Mouse (Mus musculus): Measurements from ENCODE around the gene Il17d. TPM values are rescaled to one million over a fixed set of nuclear protein-coding genes. Genes with fewer than 3 reads are reported as not detected.
A peak's percentile ranks its signal among the peaks of the same experiment; 100 is the strongest.

Gene Il17d
- polyA plus RNA-seq (2016; fragmentation: Nextera tagmentation; extraction: Ambion mirVana): 4.3 and 4.9 TPM in 2 replicates

DNA sequence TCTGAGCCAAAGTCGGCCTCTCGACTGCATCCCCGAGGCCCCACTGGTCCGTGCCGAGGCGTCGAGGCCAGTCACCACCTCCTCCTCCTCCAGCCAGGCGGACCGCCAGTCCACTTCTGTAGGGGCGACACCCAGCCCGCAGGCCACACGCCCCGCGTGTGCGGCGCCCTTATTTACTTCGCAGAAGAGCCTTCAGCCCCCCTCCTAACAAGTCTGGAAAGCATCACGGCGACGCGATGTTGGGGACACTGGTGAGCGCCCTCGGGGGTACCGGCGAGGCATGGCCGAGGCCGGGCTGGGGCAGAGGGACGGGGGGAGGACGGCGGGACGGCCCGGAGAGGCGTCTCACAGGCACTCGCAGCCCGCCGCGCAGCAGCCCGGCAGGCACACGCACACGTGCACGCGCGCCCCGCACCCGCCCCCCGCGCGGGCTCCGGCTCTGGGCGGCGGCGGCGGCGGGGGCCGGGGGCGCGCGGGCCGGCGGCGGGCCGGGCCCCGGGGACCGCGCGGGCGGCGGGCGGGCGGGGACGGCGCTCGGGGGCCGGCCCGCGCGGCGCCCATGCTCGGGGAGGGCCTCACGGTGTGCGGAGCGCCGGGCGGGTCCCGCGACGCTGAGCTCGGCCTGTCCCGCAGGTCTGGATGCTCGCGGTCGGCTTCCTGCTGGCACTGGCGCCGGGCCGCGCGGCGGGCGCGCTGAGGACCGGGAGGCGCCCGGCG, at the start of gene Il17d:
Gene Il17d, plus strand, starts transcription at position 107 of the 717 bp plus-strand sequence.
- peak; percentile 29; the same call in 1 of the 2 replicates for ATAC-seq (ENCODE audit: insufficient number of reproducible peaks, insufficient read depth, low FRiP score, low TSS enrichment)
- Histone ChIP-seq H3K27me3 (peaks cover 22% of the 10 kb centered on the region), H3K9me3 (no peaks in the 10 kb centered on the region), H3K4me3 (peak within 1 kb of the TSS; percentile 71), H3K27ac (no peak within 1 kb of the TSS), H3K9ac (peak within 1 kb of the TSS; percentile 68), H3K4me1 (no peaks in the 10 kb centered on the region), H3K36me3 (no peaks in the 10 kb centered on the region), H3K4me2 (replicated peaks) (peak within 1 kb of the TSS; percentile 93)
- WGBS: under 1% methylated on average over 79 of the region's 104 CpGs

DNA sequence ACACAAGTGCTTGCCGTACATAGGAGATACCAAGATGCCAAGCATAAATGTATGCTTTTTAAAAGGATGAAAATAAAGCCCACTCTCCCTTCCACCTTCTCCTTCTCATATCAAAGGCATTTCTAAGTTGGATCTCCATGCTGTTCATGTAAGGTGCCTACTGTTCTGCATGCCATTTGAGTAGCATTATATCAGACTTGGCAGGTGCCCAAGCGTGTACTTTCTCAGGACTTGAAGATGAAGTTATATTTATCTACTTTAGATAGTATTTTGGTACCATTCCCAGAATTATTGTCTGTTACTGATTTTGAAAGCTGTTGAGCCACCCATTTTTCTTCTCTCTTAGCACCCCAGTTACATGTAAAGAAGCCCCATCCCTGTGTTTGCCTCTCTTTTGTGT, 49.5 kb upstream of the Il17d start:
- WGBS: 88% methylated on average over 2 of the region's 2 CpGs
- no peak overlapping the region for H3K9ac ChIP-seq
- no peak for ATAC-seq (ENCODE audit: insufficient number of reproducible peaks, insufficient read depth, low FRiP score, low TSS enrichment)

DNA sequence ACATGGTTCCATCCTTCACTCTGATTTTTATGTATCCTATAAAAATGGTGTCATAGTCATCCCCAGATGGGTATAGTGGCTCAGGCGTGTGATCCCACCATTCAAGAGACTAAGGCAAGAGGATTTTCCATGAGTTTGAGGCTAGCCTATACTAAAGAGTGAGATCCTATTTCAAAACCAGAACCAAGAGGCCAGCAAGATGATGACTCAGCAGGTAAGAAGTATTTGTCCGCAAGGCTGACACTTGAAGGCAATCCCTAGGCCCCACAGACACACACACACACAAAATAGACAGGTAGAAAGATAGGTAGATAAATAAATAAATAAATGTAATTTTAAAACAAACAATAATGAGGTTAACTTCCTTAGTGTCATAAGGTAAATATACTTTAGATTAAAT, 42.3 kb upstream of the Il17d start:
- Histone ChIP-seq H3K4me1 (no peaks in the 10 kb centered on the region), H3K9ac (no peak overlapping the region), H3K4me2 (replicated peaks) (no peak overlapping the region), H3K27me3 (no peaks in the 10 kb centered on the region), H3K27ac (no peak overlapping the region), H3K9me3 (no peaks in the 10 kb centered on the region), H3K36me3 (no peaks in the 10 kb centered on the region), H3K4me3 (no peak overlapping the region)
- WGBS: 88% methylated on average over 2 of the region's 2 CpGs
- no peak for ATAC-seq (ENCODE audit: insufficient number of reproducible peaks, insufficient read depth, low FRiP score, low TSS enrichment)

More for the DNA sequence above, 49.5 kb upstream of the Il17d start:
- Histone ChIP-seq H3K4me1 (no peaks in the 10 kb centered on the region), H3K27me3 (no peaks in the 10 kb centered on the region), H3K9me3 (no peaks in the 10 kb centered on the region), H3K27ac (no peak overlapping the region), H3K36me3 (no peaks in the 10 kb centered on the region), H3K4me3 (no peak overlapping the region), H3K4me2 (replicated peaks) (no peak overlapping the region)

DNA sequence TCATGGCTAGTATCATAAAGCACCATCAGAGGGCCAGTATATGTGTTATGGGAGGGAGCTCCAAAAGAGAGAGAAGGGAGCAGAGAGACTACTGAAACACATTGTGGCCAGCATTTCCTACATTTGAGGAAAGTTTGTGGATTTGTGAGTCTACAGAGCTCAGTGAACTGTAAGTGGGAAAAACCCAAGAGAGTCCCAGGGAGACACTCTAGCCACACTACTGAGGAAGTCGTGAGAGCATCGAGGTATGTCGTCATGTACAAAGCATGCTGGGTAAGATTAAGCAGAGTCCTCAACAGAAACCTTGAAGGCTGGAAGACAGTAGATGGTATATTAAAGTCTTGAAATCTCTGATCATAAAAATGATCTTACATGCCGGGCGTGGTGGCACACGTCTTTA, 40.4 kb upstream of the Il17d start:
- H3K4me1 ChIP-seq: no peaks in the 10 kb centered on the region
- H3K27ac ChIP-seq: no peak overlapping the region
- H3K4me2 ChIP-seq (replicated peaks): no peak overlapping the region
- no peak overlapping the region for H3K4me3 ChIP-seq
- no peaks in the 10 kb centered on the region for H3K36me3 ChIP-seq
- H3K9ac ChIP-seq: no peak overlapping the region
- whole genome bisulfite sequencing: 93% methylated on average over 6 of the region's 6 CpGs
- H3K9me3 ChIP-seq: no peaks in the 10 kb centered on the region
- H3K27me3 ChIP-seq: no peaks in the 10 kb centered on the region
- ATAC-seq (ENCODE audit: insufficient number of reproducible peaks, insufficient read depth, low FRiP score, low TSS enrichment): no peak

GRCm38 (mm10) chr14:57489696-57490095, 34.9 kb upstream of the Il17d start:
- Histone ChIP-seq H3K9ac (no peak overlapping the region), H3K9me3 (no peaks in the 10 kb centered on the region), H3K4me3 (no peak overlapping the region), H3K36me3 (no peaks in the 10 kb centered on the region), H3K4me1 (no peaks in the 10 kb centered on the region), H3K27ac (no peak overlapping the region), H3K4me2 (replicated peaks) (no peak overlapping the region), H3K27me3 (no peaks in the 10 kb centered on the region)
- WGBS: 60% methylated on average over 3 of the region's 3 CpGs
- ATAC-seq (ENCODE audit: insufficient number of reproducible peaks, insufficient read depth, low FRiP score, low TSS enrichment): no peak

GRCm38 (mm10) chr14:57493840-57494239, 30.7 kb upstream of the Il17d start:
- Histone ChIP-seq H3K4me1 (no peaks in the 10 kb centered on the region), H3K27me3 (no peaks in the 10 kb centered on the region), H3K36me3 (no peaks in the 10 kb centered on the region), H3K4me3 (no peak overlapping the region), H3K9ac (no peak overlapping the region), H3K4me2 (replicated peaks) (no peak overlapping the region), H3K27ac (no peak overlapping the region), H3K9me3 (no peaks in the 10 kb centered on the region)
- ATAC-seq (ENCODE audit: insufficient number of reproducible peaks, insufficient read depth, low FRiP score, low TSS enrichment): no peak
- WGBS: 99% methylated on average over 2 of the region's 2 CpGs

- no peak overlapping the region for H3K9ac ChIP-seq
- ATAC-seq (ENCODE audit: insufficient number of reproducible peaks, insufficient read depth, low FRiP score, low TSS enrichment): no peak
- no peaks in the 10 kb centered on the region for H3K9me3 ChIP-seq
- 0 out of 2 replicates have a peak, but pooled peaks cover 6% of the 10 kb centered on the region for H3K36me3 ChIP-seq
- H3K4me2 ChIP-seq (replicated peaks): no peak overlapping the region
- no peak overlapping the region for H3K27ac ChIP-seq
- H3K4me3 ChIP-seq: no peak overlapping the region
- no peaks in the 10 kb centered on the region for H3K4me1 ChIP-seq
- no peaks in the 10 kb centered on the region for H3K27me3 ChIP-seq
- 86% methylated on average over 6 of the region's 6 CpGs for WGBS
Observed at GRCm38 (mm10) chr14:57503729-57504128, 20.8 kb upstream of the Il17d start.

DNA sequence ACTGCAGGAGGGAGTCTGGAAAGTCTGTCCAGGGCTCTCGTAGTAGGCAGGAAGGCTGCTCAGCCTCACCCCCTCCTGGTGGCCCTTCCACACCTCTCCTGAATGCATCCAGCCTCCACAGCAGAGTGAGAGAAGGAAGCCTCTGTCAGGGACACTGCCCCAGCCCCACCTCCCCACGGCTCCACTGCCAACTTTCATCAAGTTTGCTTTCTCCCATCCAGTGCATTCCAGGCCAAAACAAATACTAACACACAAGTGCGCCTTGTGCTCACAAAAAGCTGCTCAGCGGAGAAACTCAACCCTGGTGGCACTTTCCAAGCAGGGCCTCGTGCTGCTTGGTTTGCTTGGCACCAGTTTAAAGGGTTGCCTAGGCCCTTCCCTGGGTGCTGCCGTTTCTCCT, 15.0 kb upstream of the Il17d start:
- H3K4me1 ChIP-seq: no peaks in the 10 kb centered on the region
- 67% methylated on average over 6 of the region's 6 CpGs for WGBS
- H3K4me2 ChIP-seq (replicated peaks): no peak overlapping the region
- no peaks in the 10 kb centered on the region for H3K27me3 ChIP-seq
- H3K4me3 ChIP-seq: no peak overlapping the region
- H3K9me3 ChIP-seq: no peaks in the 10 kb centered on the region
- ATAC-seq (ENCODE audit: insufficient number of reproducible peaks, insufficient read depth, low FRiP score, low TSS enrichment): no peak
- no peak overlapping the region for H3K9ac ChIP-seq
- no peaks in the 10 kb centered on the region for H3K36me3 ChIP-seq
- H3K27ac ChIP-seq: no peak overlapping the region

DNA sequence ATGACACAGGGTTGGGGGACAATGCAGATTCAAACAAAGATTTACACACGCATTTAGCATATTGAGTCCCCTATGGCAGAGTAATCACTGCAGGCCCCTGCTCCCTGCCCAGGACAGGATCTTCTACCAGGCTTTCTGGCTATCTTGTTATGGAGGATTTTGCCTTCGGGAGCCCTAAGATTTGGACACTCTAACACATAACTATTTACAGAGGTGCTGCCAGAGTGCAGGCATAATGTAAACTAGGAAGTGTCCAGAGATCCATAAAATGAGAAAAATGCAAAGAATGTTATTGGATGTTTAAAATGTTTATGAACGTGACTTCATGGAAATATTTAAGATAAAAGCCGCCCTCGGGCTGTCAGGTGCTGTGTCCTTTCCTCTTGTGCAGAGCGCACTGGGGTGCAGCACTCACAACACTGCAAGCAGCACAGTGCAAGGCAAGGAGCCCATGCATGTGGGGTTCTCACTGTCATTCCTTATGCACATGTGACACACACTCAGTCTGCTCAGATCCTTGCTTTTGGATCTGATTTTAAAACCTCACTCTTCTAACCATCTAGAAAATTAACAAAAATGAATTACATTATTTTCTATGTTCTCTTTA, 9.3 kb upstream of the Il17d start:
- Histone ChIP-seq H3K4me1 (no peaks in the 10 kb centered on the region), H3K36me3 (0 out of 2 replicates have a peak, but pooled peaks cover 3% of the 10 kb centered on the region), H3K4me2 (replicated peaks) (no peak overlapping the region), H3K9ac (no peak overlapping the region), H3K4me3 (no peak overlapping the region), H3K27me3 (no peaks in the 10 kb centered on the region), H3K9me3 (no peaks in the 10 kb centered on the region), H3K27ac (no peak overlapping the region)
- no peak for ATAC-seq (ENCODE audit: insufficient number of reproducible peaks, insufficient read depth, low FRiP score, low TSS enrichment)
- WGBS: 80% methylated on average over 6 of the region's 6 CpGs

DNA sequence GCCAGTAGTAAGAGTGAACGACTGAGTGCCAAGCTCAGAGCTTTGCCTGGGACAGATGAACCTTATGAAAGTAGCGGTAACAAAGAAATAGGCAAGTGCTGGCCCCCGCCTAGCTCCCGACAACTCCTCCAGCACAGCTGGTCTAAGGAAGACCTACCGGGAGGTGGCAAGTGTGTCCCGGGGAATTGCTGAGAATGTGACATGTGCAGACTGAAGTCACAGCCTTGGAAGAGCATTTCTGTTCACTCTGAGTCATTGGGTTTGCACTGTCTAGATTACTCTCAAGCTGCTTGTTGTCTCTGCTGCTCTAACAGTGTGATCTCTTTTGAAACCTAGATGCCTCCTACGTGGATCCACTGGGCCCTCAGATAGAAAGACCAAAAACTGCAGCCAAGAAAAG, 7.6 kb upstream of the Il17d start:
- no peak overlapping the region for H3K4me2 ChIP-seq (replicated peaks)
- H3K36me3 ChIP-seq: 0 out of 2 replicates have a peak, but pooled peaks cover 3% of the 10 kb centered on the region
- ATAC-seq (ENCODE audit: insufficient number of reproducible peaks, insufficient read depth, low FRiP score, low TSS enrichment): no peak
- no peak overlapping the region for H3K27ac ChIP-seq
- H3K27me3 ChIP-seq: no peaks in the 10 kb centered on the region
- H3K9ac ChIP-seq: no peak overlapping the region
- WGBS: 90% methylated on average over 7 of the region's 7 CpGs
- no peaks in the 10 kb centered on the region for H3K4me1 ChIP-seq
- H3K4me3 ChIP-seq: no peak overlapping the region
- no peaks in the 10 kb centered on the region for H3K9me3 ChIP-seq

DNA sequence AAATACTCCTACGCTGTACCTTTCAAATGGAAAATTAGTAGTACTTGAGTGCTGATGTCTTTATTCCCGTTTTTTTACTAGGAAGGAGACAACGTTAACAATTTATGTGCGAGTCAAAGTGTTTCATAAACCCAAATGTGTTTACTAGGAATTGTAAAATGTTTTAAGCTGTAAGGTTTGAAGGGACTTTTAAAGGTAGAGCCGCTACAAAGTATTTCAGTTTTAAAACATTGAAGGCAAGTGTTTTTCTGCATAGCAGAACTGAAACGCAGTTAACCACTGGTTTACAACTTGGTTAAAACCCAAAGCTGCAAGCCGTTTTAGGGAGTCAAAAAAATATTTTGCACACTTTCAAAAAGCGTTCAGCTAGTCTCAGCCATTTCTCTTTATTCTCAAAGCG, 815 bp upstream of the Il17d start:
- Histone ChIP-seq H3K4me3 (no peak overlapping the region), H3K27ac (no peak overlapping the region), H3K36me3 (no peaks in the 10 kb centered on the region), H3K4me2 (replicated peaks) (no peak overlapping the region), H3K4me1 (no peaks in the 10 kb centered on the region), H3K27me3 (peaks cover 22% of the 10 kb centered on the region), H3K9me3 (no peaks in the 10 kb centered on the region), H3K9ac (no peak overlapping the region)
- ATAC-seq (ENCODE audit: insufficient number of reproducible peaks, insufficient read depth, low FRiP score, low TSS enrichment): no peak
- WGBS: 91% methylated on average over 9 of the region's 9 CpGs

GRCm38 (mm10) chr14:57525388-57526049, 942 bp downstream of the Il17d start:
- WGBS: 1% methylated on average over 59 of the region's 60 CpGs
- Histone ChIP-seq H3K27ac (no peak overlapping the region), H3K27me3 (peaks cover 22% of the 10 kb centered on the region), H3K4me3 (peak overlapping the region; percentile 71), H3K4me1 (no peaks in the 10 kb centered on the region), H3K36me3 (no peaks in the 10 kb centered on the region), H3K9me3 (no peaks in the 10 kb centered on the region), H3K9ac (peak overlapping the region; percentile 68), H3K4me2 (replicated peaks) (peak overlapping the region; percentile 93)
- ATAC-seq (ENCODE audit: insufficient number of reproducible peaks, insufficient read depth, low FRiP score, low TSS enrichment): peak; percentile 87

Measured in embryonic facial prominence, embryonic 12.5 days (tissue).